Mouse (Mus musculus) adrenal gland, postnatal 14 days (tissue): ENCODE measurements at regions not wholly inside any gene's neighbourhood (a gene's known extent, or its start where the extent isn't known, plus 50 kb on each side); places are given as distances from the start of the nearest gene placed in this dataset.

Source experiments
- DNase-seq: peaks from one replicate; pipeline ENCODE4 v3.0.0; 2021; ENCODE audit warnings: mixed read lengths

DNA sequence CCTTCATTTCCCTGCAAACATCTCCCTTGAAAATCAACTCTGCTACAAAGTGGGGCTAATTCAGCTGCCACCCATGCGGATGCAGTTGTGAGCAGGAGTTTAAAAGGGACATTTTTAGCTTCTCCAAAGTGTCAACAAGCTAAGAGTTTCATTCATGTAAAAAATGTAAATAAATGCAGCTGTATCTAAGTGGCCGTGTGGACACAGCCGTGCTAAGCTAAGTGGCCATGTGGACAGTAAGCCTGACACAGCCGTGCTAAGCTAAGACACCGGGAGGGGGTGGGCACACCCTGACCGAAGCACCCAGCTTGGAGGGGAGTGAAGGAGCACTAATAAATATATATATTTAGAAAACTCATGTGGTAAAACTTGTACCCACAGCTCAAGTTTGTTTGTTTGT is 52.6 kb upstream of the Cnih3 start:
- no peak for DNase-seq

DNA sequence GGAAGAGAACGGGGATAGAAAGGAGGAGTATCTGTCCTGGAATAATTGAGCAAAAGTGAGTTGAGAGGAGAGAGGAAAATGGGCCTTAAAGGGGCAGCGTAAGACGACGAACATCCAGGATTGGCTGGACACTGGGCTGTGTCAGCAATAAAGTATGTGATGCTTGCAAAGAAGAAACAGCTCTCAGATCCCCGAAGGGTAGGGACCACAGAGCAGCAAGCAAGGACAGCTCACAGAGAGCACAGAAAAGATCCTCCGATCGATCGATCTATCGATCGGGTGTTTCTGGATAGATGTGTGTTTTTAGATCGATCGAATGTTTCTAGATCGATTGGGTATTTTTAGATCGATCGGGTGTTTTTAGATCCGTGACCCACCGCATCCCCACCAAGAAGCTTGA is 50.3 kb upstream of the Cnih3 start:
- no peak for DNase-seq
